Mouse (Mus musculus) fibroblast of lung, adult 2 months (primary cell): ENCODE results near the gene Cmtm3.

Source experiments
- DNase-seq: peaks from one replicate; pipeline ENCODE4 v3.0.0-alpha.2; 2011; ENCODE audit warnings: low read depth

Gene Cmtm3

DNA sequence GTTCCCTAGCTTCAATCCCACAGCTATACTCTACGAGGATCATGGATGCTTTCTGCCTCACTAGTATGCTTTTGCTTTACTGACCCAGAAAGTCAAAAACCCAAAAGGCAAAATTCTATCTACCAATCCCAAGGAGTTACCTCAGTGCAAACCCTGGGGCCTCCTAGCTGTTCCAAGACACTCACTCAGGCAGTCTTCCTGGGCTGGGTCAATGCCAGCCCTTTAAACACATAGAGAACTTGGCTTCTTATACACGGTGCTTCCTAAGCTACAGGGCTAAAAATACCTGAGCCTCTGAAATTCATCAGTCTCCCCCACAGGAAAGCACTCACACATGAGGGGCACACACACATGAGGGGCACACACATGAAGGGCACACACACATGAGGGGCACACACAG is 44.1 kb downstream of the Cmtm3 start:
- no peak for DNase-seq

DNA sequence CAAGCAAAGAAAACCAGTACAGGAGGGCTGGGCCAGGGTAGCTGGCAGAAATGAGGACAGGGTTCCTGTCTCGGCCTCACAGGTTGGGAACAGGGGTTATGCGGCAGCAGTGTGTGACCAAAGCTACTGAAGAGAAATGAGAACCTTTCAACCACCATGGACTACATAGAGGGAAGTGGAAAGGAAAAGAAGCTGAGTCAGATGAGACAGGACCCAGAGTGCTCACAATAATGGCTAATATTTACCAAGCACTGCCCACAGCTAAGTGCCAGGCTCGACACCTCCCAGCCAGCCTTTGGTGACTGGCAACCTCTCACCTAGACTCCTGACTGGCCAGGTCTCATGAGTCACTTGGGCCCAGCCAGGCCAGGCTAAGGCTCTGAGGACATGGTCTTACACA is 44.8 kb downstream of the Cmtm3 start:
- no peak for DNase-seq

DNA sequence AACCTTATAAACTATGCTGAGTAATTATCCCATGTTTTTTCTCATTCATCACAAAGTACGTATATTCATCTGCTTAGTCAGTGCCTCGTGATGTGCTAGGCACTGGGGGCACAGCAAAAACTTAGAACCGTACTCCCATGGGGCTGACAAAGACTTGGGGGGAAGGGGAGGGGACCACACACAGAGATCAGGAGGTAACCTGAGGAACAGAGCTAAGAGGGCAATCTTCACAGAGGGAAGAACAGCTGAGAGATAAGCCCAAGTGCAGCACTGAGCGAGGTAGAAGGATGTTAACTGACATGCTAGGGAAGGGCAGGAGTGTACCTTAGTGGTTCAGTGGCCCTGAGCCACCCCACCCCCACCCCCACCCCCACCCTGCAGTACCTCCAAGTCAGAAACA is 47.5 kb downstream of the Cmtm3 start:
- no peak for DNase-seq

DNA sequence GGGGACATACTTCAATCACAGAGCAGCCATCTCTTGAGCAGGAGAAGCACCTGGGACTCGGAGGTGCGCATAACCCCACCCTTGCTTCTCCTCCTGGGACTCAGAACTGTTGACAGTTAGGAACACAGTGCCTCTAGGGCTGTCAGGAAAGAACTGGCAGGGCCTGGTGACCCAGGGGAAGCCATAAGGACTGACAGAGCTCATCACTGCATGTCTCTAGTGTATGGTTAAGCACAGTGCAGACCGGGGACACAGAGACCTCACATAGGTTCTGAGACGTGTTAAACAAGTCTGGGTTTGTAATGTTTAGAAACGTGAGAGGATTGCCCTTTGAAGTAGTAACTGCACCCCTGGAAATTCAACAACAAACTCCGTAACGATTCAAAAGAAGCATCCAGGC is 48.3 kb downstream of the Cmtm3 start:
- no peak for DNase-seq

DNA sequence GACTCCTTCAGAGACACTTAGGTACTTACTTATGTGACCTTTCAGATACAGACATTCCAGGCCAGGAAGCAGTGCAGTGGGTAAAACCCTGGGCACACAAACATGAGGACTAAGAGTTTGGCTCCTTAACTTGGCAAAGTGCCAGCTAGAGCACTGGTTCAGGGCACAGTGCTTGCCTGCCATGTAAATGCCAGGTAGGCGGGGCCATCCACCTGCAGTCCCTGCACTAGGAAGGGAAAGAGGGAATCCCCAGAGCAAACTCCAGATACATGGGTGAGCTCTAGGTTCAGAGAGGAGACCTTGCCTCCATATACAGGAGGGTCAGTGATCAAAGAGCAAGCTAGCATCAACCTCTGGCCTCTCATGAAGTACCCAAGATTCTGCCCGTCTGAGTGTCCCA is 48.8 kb downstream of the Cmtm3 start:
- DNase-seq: no peak

DNA sequence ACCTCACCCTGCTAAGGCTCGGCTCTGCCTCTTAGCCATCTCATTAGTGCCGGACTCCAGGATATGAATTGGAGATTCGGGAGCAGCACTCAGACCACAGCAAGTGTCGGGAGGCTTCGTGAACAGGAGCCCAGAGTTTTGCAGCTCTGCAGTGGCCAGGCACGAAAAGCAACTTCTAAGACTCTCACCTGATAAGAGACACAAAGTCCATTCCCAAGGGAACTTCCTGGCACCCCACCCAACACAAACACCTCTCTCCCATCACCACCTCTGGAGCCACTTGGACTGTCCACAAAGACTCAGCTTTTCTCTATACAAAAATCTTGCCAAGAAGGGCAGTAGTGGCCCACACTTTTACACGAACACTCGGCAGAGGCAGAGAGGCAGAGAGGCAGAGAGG is 51.0 kb downstream of the Cmtm3 start:
- DNase-seq: no peak

DNA sequence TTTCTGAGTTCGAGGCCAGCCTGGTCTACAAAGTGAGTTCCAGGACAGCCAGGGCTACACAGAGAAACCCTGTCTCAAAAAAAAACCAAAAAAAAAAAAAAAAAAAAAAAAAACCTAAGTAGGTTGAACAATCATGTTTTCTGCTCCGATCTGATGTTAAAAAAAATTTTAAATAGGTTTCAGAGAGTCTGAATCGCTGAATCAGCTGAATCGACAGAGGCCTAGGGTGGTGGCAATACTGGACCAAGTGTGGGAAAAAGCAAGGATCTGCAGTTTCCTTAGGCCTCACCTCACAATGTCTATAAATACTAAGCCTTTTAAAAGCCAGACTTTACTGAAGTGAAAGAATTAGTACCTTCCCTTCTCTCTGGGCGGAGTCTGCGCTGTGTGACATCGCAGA is 53.9 kb downstream of the Cmtm3 start:
- no peak for DNase-seq

DNA sequence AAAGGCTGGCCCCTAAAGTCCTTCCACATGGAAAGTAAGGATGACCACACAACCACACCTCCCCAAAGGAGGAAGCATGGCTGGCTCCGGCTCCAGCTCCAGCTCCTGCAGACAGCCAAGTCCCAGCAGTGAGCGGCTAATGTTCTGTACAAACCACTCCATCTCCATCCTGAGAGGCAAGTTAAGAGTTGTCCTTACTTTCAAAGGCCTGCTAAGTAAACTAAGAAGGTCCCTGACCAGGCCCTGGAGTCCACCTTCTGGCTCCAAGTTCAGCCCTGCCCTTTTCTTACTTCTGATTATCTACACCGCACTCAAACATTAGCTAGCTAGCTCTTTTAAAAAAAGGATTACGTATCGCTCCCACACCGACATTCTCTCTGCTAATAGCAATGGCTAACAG is 54.6 kb downstream of the Cmtm3 start:
- no peak for DNase-seq

DNA sequence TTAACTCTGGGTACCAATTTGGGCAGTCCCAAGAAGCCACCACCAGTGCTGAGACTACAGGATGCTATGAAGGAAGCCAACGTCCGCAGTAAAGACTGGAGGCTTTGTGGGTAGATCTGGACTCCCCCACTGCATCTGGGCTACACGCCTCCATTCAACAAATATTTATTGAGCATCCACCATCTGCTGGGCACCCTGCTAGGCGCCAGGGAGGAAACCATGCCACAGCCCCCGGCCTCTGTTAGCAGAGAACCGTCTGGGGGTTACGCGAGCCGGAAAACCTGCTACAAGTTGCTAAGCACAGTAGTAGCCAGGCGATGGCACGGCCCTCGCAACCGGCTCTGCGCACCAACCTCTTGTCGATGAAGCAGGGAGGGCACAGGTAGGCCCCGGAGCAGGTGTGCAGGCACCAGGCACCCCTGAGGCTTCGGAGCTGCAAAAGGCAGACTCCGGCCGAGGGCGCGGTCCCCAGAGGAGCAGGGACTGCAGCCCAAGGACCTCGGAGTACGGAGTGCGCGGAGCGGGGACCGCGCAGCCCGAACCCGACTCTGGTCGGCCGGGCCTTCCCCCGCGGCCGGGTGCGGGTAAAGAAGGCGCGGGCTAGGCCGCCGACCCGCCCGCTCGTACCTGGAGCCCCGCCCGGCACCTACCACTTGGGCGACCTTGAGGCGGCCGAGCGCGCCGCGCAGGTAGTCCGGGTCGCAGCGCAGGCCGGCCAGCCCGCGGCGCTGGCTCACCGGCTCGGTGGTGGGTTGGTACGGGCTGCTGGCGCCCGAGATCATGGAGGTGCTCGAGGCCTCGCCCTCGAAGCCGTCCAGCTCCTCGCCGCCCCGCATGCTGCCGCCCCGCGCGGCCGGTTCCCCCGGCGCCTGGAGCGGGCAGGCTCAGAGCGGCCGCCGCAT is 55.8 kb downstream of the Cmtm3 start:
- DNase-seq: no peak

DNA sequence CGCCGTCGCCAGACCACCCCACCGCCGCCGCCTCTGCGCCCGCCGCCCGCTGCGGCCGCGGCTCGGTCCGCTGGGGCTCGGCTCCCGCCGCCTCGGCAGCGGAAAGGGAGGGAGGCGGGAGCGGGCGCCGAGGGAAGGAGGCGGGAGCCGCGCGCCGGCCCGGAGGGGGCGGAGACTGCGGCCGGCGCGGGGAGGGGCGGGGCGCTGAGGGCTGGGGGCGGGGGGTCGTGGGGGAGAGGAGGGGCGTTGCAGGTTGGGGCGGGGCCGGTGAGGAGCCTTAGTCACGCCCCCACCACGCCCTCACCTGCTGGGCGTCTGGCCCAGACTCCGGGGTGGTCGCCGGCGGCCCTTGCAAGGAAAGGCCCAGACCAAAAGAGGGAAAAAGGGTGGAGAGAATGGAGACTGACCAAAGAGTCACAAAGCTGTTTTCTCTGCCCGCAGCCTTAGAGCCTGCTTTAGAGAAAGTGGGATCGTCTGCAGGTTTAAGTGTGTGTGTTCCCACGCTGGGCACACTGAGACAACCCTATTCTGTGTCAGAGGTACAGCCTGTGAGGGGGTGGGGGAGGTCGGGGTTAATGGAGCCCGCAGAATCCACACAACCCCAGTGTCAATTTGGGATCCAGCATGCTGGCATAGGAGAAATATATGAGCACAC is 56.6 kb downstream of the Cmtm3 start, which contains the start of gene Cmtm4:
Gene Cmtm4, minus strand, starts transcription at position 105 of the 655 bp plus-strand sequence.
- no peak for DNase-seq
